Mouse (Mus musculus) intestine, postnatal 0 days (tissue): Measurements from ENCODE around the gene Phf21a. TPM values are rescaled to one million over a fixed set of nuclear protein-coding genes. Genes with fewer than 3 reads are reported as not detected.
A peak's percentile ranks its signal among the peaks of the same experiment; 100 is the strongest.

Experiments used
- ATAC-seq: fragments of 200-750 bp; cut with Nextera tagmentation; 2 replicates; pipeline ENCODE4 v1.8.0; 2017; ENCODE audit warnings: mild to moderate bottlenecking, moderate TSS enrichment, moderate library complexity
- H3K27ac ChIP-seq: fragments of 300-500 bp; sonication (generic); 2 replicates; pipeline ENCODE4 v1.5.1; 2014; ENCODE audit warnings: mild to moderate bottlenecking, low read depth, low read length, moderate library complexity
- H3K27me3 ChIP-seq: fragments of 300-500 bp; sonication (generic); replicated peaks from 2 replicates; pipeline ENCODE4 v1.6.1; 2014; ENCODE audit warnings: low read length, mixed read lengths; ENCODE audit not compliant: control insufficient read depth, insufficient read depth
- H3K36me3 ChIP-seq: fragments of 300-500 bp; sonication (generic); 2 replicates; pipeline ENCODE4 v1.6.1; 2014; ENCODE audit warnings: mild to moderate bottlenecking, moderate library complexity; ENCODE audit not compliant: control insufficient read depth, insufficient read depth
- H3K4me1 ChIP-seq: fragments of 300-500 bp; sonication (generic); replicated peaks from 2 replicates; pipeline ENCODE4 v1.6.1; 2014; ENCODE audit warnings: antibody characterized with exemption, low read length, mixed read lengths; ENCODE audit not compliant: control insufficient read depth, insufficient read depth
- H3K4me2 ChIP-seq: fragments of 300-500 bp; sonication (generic); replicated peaks from 2 replicates; pipeline ENCODE4 v1.6.1; 2014; ENCODE audit warnings: low read depth, mild to moderate bottlenecking, moderate library complexity
- H3K4me3 ChIP-seq: fragments of 300-500 bp; sonication (generic); 2 replicates; pipeline ENCODE4 v1.5.1; 2014; ENCODE audit warnings: low read depth, low read length
- H3K9ac ChIP-seq: fragments of 300-500 bp; sonication (generic); 2 replicates; pipeline ENCODE4 v1.6.1; 2014; ENCODE audit warnings: mild to moderate bottlenecking, low read depth, low read length
- H3K9me3 ChIP-seq: fragments of 300-500 bp; sonication (generic); 2 replicates; pipeline ENCODE4 v1.6.1; 2016; ENCODE audit warnings: mixed run types; ENCODE audit not compliant: control insufficient read depth
- CTCF ChIP-seq: sonication (generic); IDR thresholded peaks from 2 replicates; pipeline ENCODE4 v1.5.1; 2016; ENCODE audit warnings: low read depth, mild to moderate bottlenecking, control low read depth, antibody characterized with exemption, moderate library complexity
- WGBS: fragments of 180-500 bp; shearing (Covaris S2); extraction: QIAGEN DNeasy Blood & Tissue Kit; methylation state at CpG from one replicate; pipeline ENCODE4 v1.1.7; 2014; 5-methylcytosine and 5-hydroxymethylcytosine counted together
- polyA plus RNA-seq: library from polyadenylated mRNA; unstranded; fragments of >200 nt; fragmentation: Nextera tagmentation; extraction: Ambion mirVana; gene quantifications from 2 replicates; pipeline ENCODE4 v1.2.1, GENCODE M21; 2015

The Phf21a gene
- 7.4 and 8.0 TPM in 2 replicates for polyA plus RNA-seq

DNA sequence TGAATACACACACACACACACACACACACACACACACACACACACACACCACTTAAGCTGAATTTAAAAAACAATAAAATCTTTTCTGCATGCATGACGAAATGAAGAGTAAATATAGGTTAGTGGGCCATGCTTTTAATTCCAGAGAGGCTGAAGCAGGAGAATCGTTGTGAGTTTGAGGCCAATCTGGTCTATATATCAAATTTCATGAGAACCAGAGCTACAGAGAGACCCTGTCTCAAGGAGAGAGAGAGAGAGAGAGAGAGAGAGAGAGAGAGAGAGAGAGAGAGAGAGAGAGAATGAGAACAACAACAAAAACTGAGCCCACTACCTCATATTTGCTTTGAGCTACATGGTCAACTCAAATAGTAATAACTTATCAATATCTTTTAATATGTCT, at the start of gene Phf21a:
Gene Phf21a, plus strand, starts transcription at position 301 of the 400 bp plus-strand sequence.
- 76% methylated on average over 2 of the region's 2 CpGs for WGBS
- H3K27ac ChIP-seq = no peak within 1 kb of the TSS
- TF ChIP-seq CTCF = no peak

DNA sequence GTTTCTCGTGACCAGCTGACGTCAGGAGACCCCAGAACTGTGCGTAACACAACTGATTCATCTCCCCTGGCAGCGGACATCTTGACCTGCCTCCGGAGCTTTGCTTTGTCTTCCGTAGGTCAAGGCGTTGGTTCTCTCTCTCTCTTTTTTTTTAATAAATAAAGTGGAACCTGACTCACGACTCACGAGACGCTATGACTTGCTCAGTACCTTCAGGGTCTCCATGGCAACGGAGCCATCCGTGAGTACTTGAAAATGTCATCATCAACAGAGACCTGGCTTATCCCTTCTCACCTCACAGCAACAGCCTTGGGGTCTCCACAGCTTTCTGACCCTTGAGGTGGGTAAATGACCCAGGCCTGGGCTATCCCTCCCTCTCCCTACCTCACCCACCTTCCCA, 49.6 kb upstream of the Phf21a start:
- 0 out of 2 replicates have a peak, but pooled peaks cover 5% of the 10 kb centered on the region for H3K4me1 ChIP-seq
- no peak overlapping the region for H3K27ac ChIP-seq
- WGBS = 88% methylated on average over 12 of the region's 12 CpGs
- no peak for TF ChIP-seq CTCF
- no peak overlapping the region for H3K4me2 ChIP-seq
- no peaks in the 10 kb centered on the region for H3K27me3 ChIP-seq
- no peak for ATAC-seq
- H3K9me3 ChIP-seq = no peaks in the 10 kb centered on the region
- H3K4me3 ChIP-seq = no peak overlapping the region
- no peaks in the 10 kb centered on the region for H3K36me3 ChIP-seq
- H3K9ac ChIP-seq = no peak overlapping the region

More for the DNA sequence above, at the start of gene Phf21a:
- Histone ChIP-seq H3K4me1 (no peaks in the 10 kb centered on the region), H3K9ac (no peak within 1 kb of the TSS), H3K9me3 (no peaks in the 10 kb centered on the region), H3K36me3 (no peaks in the 10 kb centered on the region), H3K4me3 (no peak within 1 kb of the TSS), H3K27me3 (no peaks in the 10 kb centered on the region), H3K4me2 (no peak within 1 kb of the TSS)
- ATAC-seq = no peak

DNA sequence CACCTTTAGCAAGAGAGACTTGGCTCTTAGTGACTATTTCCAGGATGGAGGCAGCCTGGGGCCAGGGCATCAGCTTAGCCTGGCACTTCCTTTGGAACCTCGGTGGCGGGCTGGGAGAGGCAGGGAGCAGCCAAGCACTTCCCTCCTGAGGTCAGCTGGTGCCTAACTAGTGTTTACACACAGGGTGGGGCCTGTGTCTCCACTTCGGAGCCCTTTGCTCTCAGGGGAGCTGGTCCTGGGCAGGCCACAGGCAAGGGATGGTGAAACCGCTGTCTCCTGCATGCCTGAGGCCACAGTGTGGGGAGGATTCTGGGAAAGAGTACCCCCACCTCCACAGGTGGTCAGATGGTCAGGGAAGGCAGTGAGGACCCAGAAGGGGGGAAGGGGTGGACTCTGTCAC, 45.3 kb upstream of the Phf21a start:
- H3K9me3 ChIP-seq = no peaks in the 10 kb centered on the region
- H3K9ac ChIP-seq = no peak overlapping the region
- no peak overlapping the region for H3K27ac ChIP-seq
- 0 out of 2 replicates have a peak overlapping the region, but pooled peaks have one; percentile 7 for H3K4me2 ChIP-seq
- TF ChIP-seq CTCF = peak; percentile 11; the same call in 1 of the 2 replicates
- ATAC-seq = peak; percentile 87
- H3K4me3 ChIP-seq = no peak overlapping the region
- WGBS = 12% methylated on average over 4 of the region's 4 CpGs
- H3K27me3 ChIP-seq = no peaks in the 10 kb centered on the region
- 0 out of 2 replicates have a peak, but pooled peaks cover 5% of the 10 kb centered on the region for H3K4me1 ChIP-seq
- H3K36me3 ChIP-seq = no peaks in the 10 kb centered on the region

DNA sequence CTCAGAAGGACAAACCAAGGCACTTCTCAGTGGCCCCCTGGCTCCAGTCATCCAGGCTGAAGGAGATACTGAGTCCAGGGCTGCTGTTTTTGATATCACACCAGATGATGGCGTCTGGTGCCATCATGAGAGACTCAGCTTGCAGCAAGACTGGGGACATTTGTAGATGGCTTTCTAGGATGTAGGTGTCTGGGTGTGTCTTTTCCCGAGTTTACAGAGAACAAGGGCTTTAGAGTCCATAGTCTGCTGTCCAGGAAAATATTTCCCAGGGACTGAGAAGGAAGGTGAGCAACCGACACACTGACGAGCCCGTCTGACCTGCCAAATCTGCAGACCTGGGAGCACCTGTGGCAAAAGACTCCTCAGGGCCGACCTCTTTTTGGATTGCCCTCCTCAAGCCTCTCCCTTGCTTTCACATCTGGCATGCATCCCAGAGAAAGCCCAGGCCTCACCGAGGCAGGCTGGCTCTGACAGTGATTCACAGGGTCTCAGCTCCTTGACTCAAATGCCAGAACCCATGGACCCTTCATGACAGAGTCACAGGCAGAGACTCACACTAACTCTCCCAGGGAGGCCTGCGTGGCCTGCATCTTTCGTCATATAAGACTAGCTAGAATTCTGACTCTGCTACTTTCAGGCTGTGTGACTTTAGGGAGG, 44.8 kb upstream of the Phf21a start:
- ATAC-seq = peak; percentile 38; the same call in 1 of the 2 replicates
- H3K4me1 ChIP-seq = 0 out of 2 replicates have a peak, but pooled peaks cover 5% of the 10 kb centered on the region
- H3K9me3 ChIP-seq = no peaks in the 10 kb centered on the region
- H3K4me2 ChIP-seq = 0 out of 2 replicates have a peak overlapping the region, but pooled peaks have one; percentile 7
- H3K4me3 ChIP-seq = no peak overlapping the region
- H3K9ac ChIP-seq = no peak overlapping the region
- 48% methylated on average over 9 of the region's 9 CpGs for WGBS
- H3K27me3 ChIP-seq = no peaks in the 10 kb centered on the region
- TF ChIP-seq CTCF = no peak
- no peaks in the 10 kb centered on the region for H3K36me3 ChIP-seq
- no peak overlapping the region for H3K27ac ChIP-seq

DNA sequence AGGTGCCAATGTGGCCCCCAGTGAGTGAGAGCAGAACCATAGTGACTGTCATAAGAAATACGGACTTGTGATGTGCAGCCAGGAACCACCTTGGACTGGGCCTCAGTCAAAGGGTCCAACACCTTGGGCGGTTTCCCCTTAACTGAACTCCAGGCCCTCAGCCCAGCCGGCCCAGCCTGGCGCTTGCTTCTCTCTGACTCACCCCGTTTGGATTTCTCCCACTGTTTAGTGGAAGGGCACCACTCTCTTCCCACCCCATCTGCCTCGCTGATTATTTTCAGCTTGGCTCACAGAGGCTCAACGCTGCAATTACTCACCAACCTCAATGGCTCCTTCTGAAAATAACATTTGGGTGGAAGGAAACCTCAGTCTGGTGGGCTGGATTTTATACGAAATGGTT, 40.7 kb upstream of the Phf21a start:
- no peak overlapping the region for H3K27ac ChIP-seq
- no peaks in the 10 kb centered on the region for H3K9me3 ChIP-seq
- no peak for TF ChIP-seq CTCF
- 0 out of 2 replicates have a peak, but pooled peaks cover 5% of the 10 kb centered on the region for H3K27me3 ChIP-seq
- H3K4me3 ChIP-seq = no peak overlapping the region
- no peaks in the 10 kb centered on the region for H3K36me3 ChIP-seq
- no peak for ATAC-seq
- WGBS = 77% methylated on average over 8 of the region's 8 CpGs
- H3K4me1 ChIP-seq = peaks cover 5% of the 10 kb centered on the region; the same call in 1 of the 2 replicates
- no peak overlapping the region for H3K4me2 ChIP-seq
- no peak overlapping the region for H3K9ac ChIP-seq

DNA sequence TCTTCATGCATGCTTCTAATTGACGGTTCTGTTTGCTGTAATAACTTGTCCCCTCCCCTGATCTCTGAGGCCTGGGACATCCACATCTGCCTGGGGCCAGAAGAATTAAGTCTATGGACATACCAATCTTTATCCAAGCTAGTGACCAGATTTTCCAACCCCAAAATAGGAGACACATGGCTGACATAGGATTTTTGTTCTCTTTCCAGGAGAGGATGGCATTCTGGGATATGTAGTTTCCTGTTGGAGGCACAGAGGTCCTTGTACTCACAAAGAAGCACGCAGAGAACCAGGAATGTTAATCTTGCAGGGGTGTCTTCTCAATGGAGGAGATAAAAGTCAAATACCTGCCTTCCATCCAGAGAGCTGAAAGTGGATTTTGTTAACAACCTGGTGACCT, 40.2 kb upstream of the Phf21a start:
- WGBS = 54% methylated on average over 2 of the region's 2 CpGs
- ATAC-seq = no peak
- H3K9me3 ChIP-seq = no peaks in the 10 kb centered on the region

More for the DNA sequence above, 40.2 kb upstream of the Phf21a start:
- peaks cover 4% of the 10 kb centered on the region; the same call in 1 of the 2 replicates for H3K4me1 ChIP-seq
- H3K9ac ChIP-seq = no peak overlapping the region
- no peak overlapping the region for H3K4me2 ChIP-seq
- no peaks in the 10 kb centered on the region for H3K36me3 ChIP-seq
- no peak for TF ChIP-seq CTCF
- no peak overlapping the region for H3K27ac ChIP-seq
- no peak overlapping the region for H3K4me3 ChIP-seq
- H3K27me3 ChIP-seq = 0 out of 2 replicates have a peak, but pooled peaks cover 5% of the 10 kb centered on the region
